Mouse (Mus musculus) ES-Bruce4 (cell line): ENCODE results near the gene Brk1.

Experiments used
- CTCF ChIP-seq: IDR thresholded peaks from one replicate; pipeline ENCODE4 v1.8.1; 2011; ENCODE audit warnings: low read depth, low read length
- POLR2A ChIP-seq: IDR thresholded peaks from one replicate; pipeline ENCODE4 v1.8.1; 2011; ENCODE audit warnings: low read length; ENCODE audit not compliant: insufficient read depth

- no peak for TF ChIP-seq CTCF
- no peak for TF ChIP-seq POLR2A
These were observed 45.6 kb downstream of the Brk1 start for GRCm38 (mm10) chr6:113650197-113650640.
